Mouse (Mus musculus) erythroblast, embryonic 14.5 days (primary cell): Measurements from ENCODE around the gene Arhgap6.

Experiments used
- GATA1 ChIP-seq: IDR thresholded peaks from 2 replicates; pipeline ENCODE4 v1.6.1; 2012; ENCODE audit warnings: low read length, inconsistent platforms, mixed read lengths
- TAL1 ChIP-seq: IDR thresholded peaks from 3 replicates; pipeline ENCODE4 v1.6.1; 2012; ENCODE audit warnings: low read length, inconsistent platforms, mixed read lengths

- TF ChIP-seq TAL1 (no peak), GATA1 (no peak)
Observed at GRCm38 (mm10) chrX:169012701-169013100, 217.8 kb downstream of the Arhgap6 start.
